Mouse (Mus musculus) forebrain, postnatal 0 days (tissue): ENCODE measurements around the gene Cntn3. TPM values are rescaled to one million over a fixed set of nuclear protein-coding genes. Genes with fewer than 3 reads are reported as not detected.

Source experiments
- ATAC-seq: fragments of 200-750 bp; cut with Nextera tagmentation; 2 replicates; pipeline ENCODE4 v1.8.0; 2017; ENCODE audit warnings: mild to moderate bottlenecking, moderate library complexity
- DNase-seq: peaks from one replicate; pipeline ENCODE4 v3.0.0-alpha.2; 2015
- H3K27ac ChIP-seq: fragments of 300-500 bp; sonication (generic); 2 replicates; pipeline ENCODE4 v1.5.1; 2014; ENCODE audit warnings: low read depth, mild to moderate bottlenecking, antibody characterized with exemption, low read length, moderate library complexity, mixed read lengths
- H3K27me3 ChIP-seq: fragments of 300-500 bp; sonication (generic); 2 replicates; pipeline ENCODE4 v1.6.1; 2014; ENCODE audit warnings: mild to moderate bottlenecking, low read length, mixed read lengths; ENCODE audit not compliant: insufficient read depth
- H3K36me3 ChIP-seq: fragments of 300-500 bp; sonication (generic); 2 replicates; pipeline ENCODE4 v1.6.1; 2014; ENCODE audit warnings: mild to moderate bottlenecking, moderate library complexity; ENCODE audit not compliant: insufficient read depth
- H3K4me1 ChIP-seq: fragments of 300-500 bp; sonication (generic); 2 replicates; pipeline ENCODE4 v1.6.1; 2014; ENCODE audit warnings: antibody characterized with exemption; ENCODE audit not compliant: insufficient read depth
- H3K4me2 ChIP-seq: fragments of 300-500 bp; sonication (generic); 2 replicates; pipeline ENCODE4 v1.6.1; 2014; ENCODE audit warnings: low read depth, mild to moderate bottlenecking, moderate library complexity
- H3K4me3 ChIP-seq: fragments of 300-500 bp; sonication (generic); 2 replicates; pipeline ENCODE4 v1.5.1; 2014; ENCODE audit warnings: low read depth, low read length, mixed read lengths
- H3K9ac ChIP-seq: fragments of 300-500 bp; sonication (generic); 2 replicates; pipeline ENCODE4 v1.6.1; 2014; ENCODE audit warnings: mild to moderate bottlenecking
- H3K9me3 ChIP-seq: fragments of 300-500 bp; sonication (generic); 2 replicates; pipeline ENCODE4 v1.6.1; 2016; ENCODE audit warnings: low read length
- CTCF ChIP-seq: sonication (generic); IDR thresholded peaks from 2 replicates; pipeline ENCODE4 v1.5.1; 2016; ENCODE audit warnings: antibody characterized with exemption, control low read depth, low read depth
- WGBS: fragments of 180-500 bp; shearing (Covaris S2); extraction: QIAGEN DNeasy Blood & Tissue Kit; methylation state at CpG from one replicate; pipeline ENCODE4 v1.1.7; 2014; 5-methylcytosine and 5-hydroxymethylcytosine counted together
- polyA plus RNA-seq: library from polyadenylated mRNA; unstranded; fragments of >200 nt; fragmentation: Nextera tagmentation; extraction: Ambion mirVana; gene quantifications from 2 replicates; pipeline ENCODE4 v1.2.1, GENCODE M21; 2015
- total RNA-seq: library from RNA; depleted of rRNA; stranded (reverse); fragments of >200 nt; gene quantifications from 2 replicates; pipeline ENCODE4 v1.2.3, GENCODE M21; 2014

Cntn3 gene
- total and polyA plus RNA-seq, 2 experiments from 2014 or later, result 2.6 to 10.3 TPM

DNA sequence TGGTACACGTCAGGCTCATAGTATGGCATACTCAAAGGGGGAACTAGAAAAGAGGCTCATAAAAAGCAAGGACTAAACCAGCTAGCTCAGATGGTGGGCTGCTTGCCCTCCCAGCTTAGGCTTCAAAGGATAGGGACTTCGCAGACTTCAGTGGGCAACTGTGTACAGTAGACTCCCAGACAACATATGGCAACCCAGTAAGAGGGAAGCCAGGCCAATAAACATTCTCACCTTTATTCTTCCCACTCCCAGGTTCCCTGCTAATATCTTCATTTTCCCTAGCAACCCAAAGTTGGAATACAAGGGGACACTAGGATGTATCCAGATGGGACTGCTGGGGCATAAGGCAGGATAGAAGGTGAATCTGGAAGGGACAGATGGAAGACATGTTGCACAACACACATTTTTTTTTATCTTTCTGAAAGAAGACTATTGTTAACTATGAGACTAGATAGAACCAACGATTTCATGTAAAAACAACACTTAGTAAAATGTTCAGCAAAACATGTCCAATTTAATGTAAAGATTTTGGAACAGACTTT lies 209.5 kb downstream of the Cntn3 start:
- no peak overlapping the region for H3K9ac ChIP-seq
- no peaks in the 10 kb centered on the region for H3K9me3 ChIP-seq
- no peaks in the 10 kb centered on the region for H3K27me3 ChIP-seq
- no peak overlapping the region for H3K27ac ChIP-seq
- H3K36me3 ChIP-seq, result no peaks in the 10 kb centered on the region
- no peak overlapping the region for H3K4me3 ChIP-seq
- TF ChIP-seq CTCF, result no peak
- ATAC-seq (no peak), DNase-seq (peak; percentile 24)
- no peak overlapping the region for H3K4me2 ChIP-seq
- 68% methylated on average over 3 of the region's 3 CpGs for WGBS
- no peaks in the 10 kb centered on the region for H3K4me1 ChIP-seq

DNA sequence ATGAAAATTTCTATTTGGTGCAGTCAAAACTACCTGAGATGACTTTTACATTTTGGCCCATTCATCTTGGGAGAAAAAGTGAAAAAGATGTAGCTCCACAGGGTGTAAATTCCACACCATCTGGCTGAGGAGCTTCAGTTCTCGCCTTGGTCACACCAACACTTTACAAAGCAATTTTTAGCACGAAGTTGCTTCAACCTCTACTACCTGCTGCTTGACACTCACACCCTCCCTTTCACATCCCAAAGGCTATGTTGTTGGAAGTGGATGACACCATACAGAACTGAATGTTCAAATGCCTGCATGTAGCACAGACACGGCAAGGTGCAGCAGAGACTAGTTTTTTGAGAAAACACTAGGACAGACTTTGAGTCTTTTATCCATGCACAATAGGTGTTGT lies 240.8 kb downstream of the Cntn3 start:
- TF ChIP-seq CTCF, result no peak

DNA sequence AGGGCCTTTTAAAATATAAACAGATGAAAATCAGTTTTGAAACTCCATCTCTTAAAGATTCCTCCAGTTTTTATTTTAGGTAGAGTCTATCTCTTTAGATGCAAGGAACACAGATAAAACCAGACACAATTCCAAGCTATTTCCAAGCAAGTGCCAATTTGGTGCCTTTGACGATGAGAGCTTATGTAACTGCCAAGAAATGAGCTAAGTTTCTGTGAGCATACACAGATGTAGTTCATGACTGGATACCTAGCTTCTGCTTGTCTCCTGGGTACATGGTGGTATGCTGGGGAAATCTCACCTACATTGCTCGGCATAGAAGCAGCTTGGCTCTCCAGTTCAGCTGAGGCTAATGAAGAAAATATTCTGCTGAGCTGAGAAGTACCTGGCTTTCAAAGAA lies 246.2 kb downstream of the Cntn3 start:
- no peaks in the 10 kb centered on the region for H3K4me1 ChIP-seq
- no peak overlapping the region for H3K9ac ChIP-seq
- DNase-seq (no peak), ATAC-seq (no peak)
- H3K27me3 ChIP-seq, result no peaks in the 10 kb centered on the region
- H3K4me2 ChIP-seq, result no peak overlapping the region
- TF ChIP-seq CTCF, result no peak
- H3K27ac ChIP-seq, result no peak overlapping the region
- H3K4me3 ChIP-seq, result no peak overlapping the region
- 66% methylated on average over 2 of the region's 2 CpGs for WGBS
- no peaks in the 10 kb centered on the region for H3K36me3 ChIP-seq
- H3K9me3 ChIP-seq, result no peaks in the 10 kb centered on the region

More for the DNA sequence above, 240.8 kb downstream of the Cntn3 start:
- H3K27ac ChIP-seq, result no peak overlapping the region
- no peak for DNase-seq
- H3K9ac ChIP-seq, result no peak overlapping the region
- H3K4me3 ChIP-seq, result no peak overlapping the region
- H3K4me2 ChIP-seq, result no peak overlapping the region
- no peaks in the 10 kb centered on the region for H3K36me3 ChIP-seq
- no peaks in the 10 kb centered on the region for H3K4me1 ChIP-seq
- no peaks in the 10 kb centered on the region for H3K9me3 ChIP-seq
- WGBS, result 66% methylated on average over 3 of the region's 3 CpGs
- no peaks in the 10 kb centered on the region for H3K27me3 ChIP-seq
- no peak for ATAC-seq

DNA sequence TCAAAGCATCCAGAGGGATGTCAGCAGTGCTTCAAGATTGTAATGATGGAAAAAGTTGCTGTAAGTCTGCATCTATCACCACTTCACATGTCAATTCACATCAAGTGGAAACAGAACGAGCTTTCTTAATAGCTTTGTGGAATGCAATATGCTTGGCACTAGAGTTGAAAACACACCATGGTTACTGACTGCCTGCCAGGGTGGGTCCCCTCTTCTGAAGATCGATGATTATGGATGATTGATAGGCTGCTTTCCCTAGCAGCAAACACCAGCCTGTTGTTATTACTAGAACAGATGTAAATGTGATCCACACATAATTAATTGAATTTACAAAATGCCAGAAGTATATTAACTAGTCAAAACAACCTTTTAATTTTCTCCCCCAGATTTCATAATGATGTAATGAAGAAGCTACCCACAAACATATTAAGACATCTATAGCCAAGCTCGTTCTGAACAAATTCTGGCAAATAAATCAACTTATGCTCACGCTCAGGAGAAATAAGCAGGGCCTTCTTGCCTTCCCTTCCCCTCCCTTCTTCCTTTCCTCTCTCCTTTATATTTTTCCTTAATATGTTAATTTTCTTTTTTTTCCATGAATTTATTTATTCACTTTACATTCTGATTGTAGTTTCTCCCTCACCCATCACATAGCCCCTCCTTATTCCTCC lies 250.2 kb downstream of the Cntn3 start:
- TF ChIP-seq CTCF, result no peak
- Histone ChIP-seq H3K9me3 (no peaks in the 10 kb centered on the region), H3K4me3 (no peak overlapping the region), H3K36me3 (no peaks in the 10 kb centered on the region), H3K4me1 (no peaks in the 10 kb centered on the region), H3K4me2 (no peak overlapping the region), H3K9ac (no peak overlapping the region), H3K27ac (no peak overlapping the region), H3K27me3 (no peaks in the 10 kb centered on the region)
- DNase-seq, result peak; percentile 40
- 37% methylated on average over 4 of the region's 4 CpGs for WGBS
- ATAC-seq, result peak; percentile 63; the same call in 1 of the 2 replicates

GRCm38 (mm10) chr6:102319755-102320154 lies 253.1 kb downstream of the Cntn3 start:
- no peak overlapping the region for H3K27ac ChIP-seq
- ATAC-seq (no peak), DNase-seq (no peak)
- H3K4me3 ChIP-seq, result no peak overlapping the region
- 64% methylated on average over 3 of the region's 3 CpGs for WGBS
- H3K9ac ChIP-seq, result no peak overlapping the region
- no peaks in the 10 kb centered on the region for H3K9me3 ChIP-seq
- no peak overlapping the region for H3K4me2 ChIP-seq
- H3K4me1 ChIP-seq, result no peaks in the 10 kb centered on the region
- no peaks in the 10 kb centered on the region for H3K36me3 ChIP-seq
- TF ChIP-seq CTCF, result no peak
- no peaks in the 10 kb centered on the region for H3K27me3 ChIP-seq

- Histone ChIP-seq H3K4me3 (no peak overlapping the region), H3K9ac (no peak overlapping the region), H3K36me3 (no peaks in the 10 kb centered on the region), H3K27ac (no peak overlapping the region), H3K9me3 (no peaks in the 10 kb centered on the region), H3K4me2 (no peak overlapping the region), H3K4me1 (no peaks in the 10 kb centered on the region), H3K27me3 (no peaks in the 10 kb centered on the region)
- TF ChIP-seq CTCF, result no peak
- DNase-seq, result no peak
- WGBS, result 34% methylated on average over 2 of the region's 2 CpGs
- ATAC-seq, result no peak
These were observed 290.0 kb downstream of the Cntn3 start for GRCm38 (mm10) chr6:102282889-102283288.

- Histone ChIP-seq H3K9me3 (no peaks in the 10 kb centered on the region), H3K27ac (no peak overlapping the region), H3K4me2 (no peak overlapping the region), H3K27me3 (no peaks in the 10 kb centered on the region), H3K36me3 (no peaks in the 10 kb centered on the region), H3K4me1 (no peaks in the 10 kb centered on the region), H3K4me3 (no peak overlapping the region), H3K9ac (no peak overlapping the region)
- DNase-seq, result no peak
- WGBS, result 90% methylated on average over 1 of the region's 1 CpGs
- no peak for ATAC-seq
- TF ChIP-seq CTCF, result no peak
These were observed 341.9 kb downstream of the Cntn3 start for GRCm38 (mm10) chr6:102231015-102231414.
